Mouse (Mus musculus) hindbrain, postnatal 0 days (tissue): ENCODE measurements around the gene Atp1b2. TPM values are rescaled to one million over a fixed set of nuclear protein-coding genes. Genes with fewer than 3 reads are reported as not detected.

Experiments used
- ATAC-seq: fragments of 200-750 bp; cut with Nextera tagmentation; 2 replicates; pipeline ENCODE4 v1.8.0; 2017; ENCODE audit warnings: mild to moderate bottlenecking, moderate TSS enrichment, moderate library complexity
- DNase-seq: peaks from one replicate; pipeline ENCODE4 v3.0.0-alpha.2; 2015; ENCODE audit warnings: low spot score
- H3K27ac ChIP-seq: fragments of 300-500 bp; sonication (generic); 2 replicates; pipeline ENCODE4 v1.5.1; 2014; ENCODE audit warnings: mild to moderate bottlenecking
- H3K27me3 ChIP-seq: fragments of 300-500 bp; sonication (generic); 2 replicates; pipeline ENCODE4 v1.6.1; 2014; ENCODE audit warnings: low read length, mixed read lengths; ENCODE audit not compliant: insufficient read depth
- H3K36me3 ChIP-seq: fragments of 300-500 bp; sonication (generic); 2 replicates; pipeline ENCODE4 v1.6.1; 2014; ENCODE audit warnings: low read length, mixed read lengths; ENCODE audit not compliant: insufficient read depth
- H3K4me1 ChIP-seq: fragments of 300-500 bp; sonication (generic); 2 replicates; pipeline ENCODE4 v1.6.1; 2014; ENCODE audit warnings: antibody characterized with exemption, low read length, mixed read lengths; ENCODE audit not compliant: insufficient read depth
- H3K4me2 ChIP-seq: fragments of 300-500 bp; sonication (generic); 2 replicates; pipeline ENCODE4 v1.6.1; 2014; ENCODE audit warnings: low read depth, mild to moderate bottlenecking, low read length, moderate library complexity, mixed read lengths
- H3K4me3 ChIP-seq: fragments of 300-500 bp; sonication (generic); 2 replicates; pipeline ENCODE4 v1.5.1; 2014; ENCODE audit warnings: low read length
- H3K9ac ChIP-seq: fragments of 300-500 bp; sonication (generic); replicated peaks from 2 replicates; pipeline ENCODE4 v1.6.1; 2014; ENCODE audit warnings: mild to moderate bottlenecking, low read length, moderate library complexity, mixed read lengths
- H3K9me3 ChIP-seq: fragments of 300-500 bp; sonication (generic); 2 replicates; pipeline ENCODE4 v1.6.1; 2016; ENCODE audit warnings: low read length, mixed read lengths
- CTCF ChIP-seq: IDR thresholded peaks from 2 replicates; pipeline ENCODE4 v1.5.1; 2016; ENCODE audit warnings: antibody characterized with exemption, control low read depth, low read depth
- WGBS: fragments of 180-500 bp; shearing (Covaris S2); extraction: QIAGEN DNeasy Blood & Tissue Kit; methylation state at CpG from one replicate; pipeline ENCODE4 v1.1.7; 2014; 5-methylcytosine and 5-hydroxymethylcytosine counted together
- polyA plus RNA-seq: library from polyadenylated mRNA; unstranded; fragments of >200 nt; fragmentation: Nextera tagmentation; extraction: Ambion mirVana; gene quantifications from 2 replicates; pipeline ENCODE4 v1.2.1, GENCODE M21; 2015
- total RNA-seq: library from RNA; depleted of rRNA; stranded (reverse); fragments of >200 nt; gene quantifications from 2 replicates; pipeline ENCODE4 v1.2.3, GENCODE M21; 2014

Gene Atp1b2
- total and polyA plus RNA-seq, 2 experiments from 2014 or later, result 157 to 210 TPM

DNA sequence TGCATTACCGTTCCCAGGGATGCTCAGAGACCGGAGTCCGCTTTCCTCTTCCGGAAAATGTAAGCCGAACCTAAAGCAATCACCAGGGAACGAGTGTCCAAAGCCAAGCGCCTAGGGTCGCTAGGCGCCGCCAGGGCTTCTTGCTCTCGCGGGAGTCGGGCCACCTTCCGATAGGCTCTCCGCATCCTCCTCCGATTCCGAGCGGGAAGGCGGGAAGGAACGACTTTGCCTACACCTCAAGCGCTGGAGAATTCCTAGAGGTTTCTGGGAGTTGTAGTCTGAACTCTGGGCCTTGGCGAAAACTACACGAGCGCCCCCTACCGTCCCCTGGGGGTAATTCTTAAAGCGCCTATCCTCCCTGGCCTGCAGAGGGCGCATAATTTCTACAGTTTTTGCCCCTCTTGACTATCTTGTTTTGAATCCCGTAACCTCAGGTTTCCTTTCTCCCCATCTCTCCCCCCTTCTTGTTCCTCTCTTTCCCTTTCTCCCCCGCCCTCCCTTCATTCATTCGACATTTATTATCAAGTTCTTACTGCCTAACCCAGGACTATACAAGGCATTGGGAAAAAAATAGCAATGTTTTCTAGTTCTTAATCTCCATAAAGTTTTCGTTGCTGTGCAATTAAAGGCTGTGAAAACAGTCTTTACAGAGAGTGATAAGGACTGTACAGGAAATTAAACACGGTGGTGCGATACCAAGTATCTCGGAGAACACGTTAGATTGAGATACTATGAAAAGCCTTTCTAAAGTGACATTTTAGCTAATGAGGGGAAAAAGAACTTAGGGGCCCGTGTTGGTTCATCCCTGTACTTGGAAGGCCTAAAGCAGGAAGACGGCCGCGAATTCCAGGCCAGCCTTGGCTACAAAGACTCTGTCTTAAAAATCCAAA is 26.4 kb downstream of the Atp1b2 start:
- Histone ChIP-seq H3K4me3 (peak overlapping the region; percentile 80), H3K36me3 (no peaks in the 10 kb centered on the region), H3K4me1 (peaks cover 10% of the 10 kb centered on the region), H3K27ac (peak overlapping the region; percentile 96), H3K9me3 (no peaks in the 10 kb centered on the region), H3K9ac (peak overlapping the region; percentile 76), H3K27me3 (no peaks in the 10 kb centered on the region), H3K4me2 (peak overlapping the region; percentile 90)
- DNase-seq, result peak; percentile 98
- WGBS, result 2% methylated on average over 39 of the region's 39 CpGs
- TF ChIP-seq CTCF, result peak; percentile 100
- ATAC-seq, result peak; percentile 93

DNA sequence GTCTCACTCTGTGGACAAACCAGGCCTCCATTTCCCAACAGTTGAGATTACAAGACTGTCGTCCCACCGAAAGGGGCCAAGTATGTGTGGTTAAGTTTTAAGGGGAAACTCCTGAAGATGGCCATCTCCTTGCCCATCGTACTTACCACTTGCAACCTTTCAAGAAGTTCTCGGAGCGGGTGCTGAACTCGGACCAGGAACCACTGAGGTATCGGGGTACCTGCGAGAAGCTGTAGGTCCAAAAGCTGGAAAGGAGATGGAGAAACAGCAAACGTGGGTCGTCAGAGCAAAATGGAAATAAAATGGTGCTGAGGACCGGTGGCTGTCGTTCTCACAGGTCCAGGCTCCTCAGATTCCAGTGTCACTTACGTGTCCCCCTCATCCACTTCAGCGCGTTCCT is 27.4 kb downstream of the Atp1b2 start:
- H3K36me3 ChIP-seq, result no peaks in the 10 kb centered on the region
- DNase-seq (no peak), ATAC-seq (no peak)
- H3K4me1 ChIP-seq, result peaks cover 10% of the 10 kb centered on the region
- H3K27ac ChIP-seq, result peak overlapping the region; percentile 66; the same call in 1 of the 2 replicates
- TF ChIP-seq CTCF, result no peak
- 16% methylated on average over 15 of the region's 15 CpGs for WGBS
- H3K27me3 ChIP-seq, result no peaks in the 10 kb centered on the region
- H3K9ac ChIP-seq, result peak overlapping the region; percentile 68
- no peaks in the 10 kb centered on the region for H3K9me3 ChIP-seq
- H3K4me3 ChIP-seq, result peak overlapping the region; percentile 80
- H3K4me2 ChIP-seq, result peak overlapping the region; percentile 90

DNA sequence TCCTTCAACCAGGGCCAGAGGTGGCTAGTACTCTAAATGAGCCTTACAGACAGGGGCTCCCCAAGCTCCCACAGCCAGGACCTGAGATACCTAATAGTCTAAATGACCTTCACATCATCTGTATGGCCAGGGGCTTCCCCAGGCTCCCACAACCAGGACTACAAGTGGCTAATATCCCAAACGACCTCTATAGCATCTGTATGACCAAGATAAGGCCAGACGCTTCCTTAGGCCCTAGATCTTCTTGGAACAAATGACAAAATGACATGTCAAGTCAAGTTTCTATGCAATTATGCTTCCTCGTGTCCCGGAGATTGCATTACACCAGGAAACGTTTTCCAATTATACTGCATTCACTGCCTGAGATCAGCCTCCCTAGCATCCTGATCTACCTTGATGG is 29.4 kb downstream of the Atp1b2 start:
- 75% methylated on average over 5 of the region's 5 CpGs for WGBS
- TF ChIP-seq CTCF, result no peak
- Histone ChIP-seq H3K4me3 (no peak overlapping the region), H3K27me3 (no peaks in the 10 kb centered on the region), H3K27ac (no peak overlapping the region), H3K4me2 (no peak overlapping the region), H3K9me3 (no peaks in the 10 kb centered on the region), H3K36me3 (0 out of 2 replicates have a peak, but pooled peaks cover 7% of the 10 kb centered on the region), H3K9ac (no peak overlapping the region), H3K4me1 (peaks cover 10% of the 10 kb centered on the region)
- DNase-seq, result no peak
- no peak for ATAC-seq

- DNase-seq (peak; percentile 55), ATAC-seq (no peak)
- H3K27ac ChIP-seq, result no peak overlapping the region
- no peak overlapping the region for H3K4me3 ChIP-seq
- H3K4me2 ChIP-seq, result no peak overlapping the region
- TF ChIP-seq CTCF, result peak; percentile 69
- peaks cover 10% of the 10 kb centered on the region for H3K4me1 ChIP-seq
- WGBS, result 55% methylated on average over 3 of the region's 3 CpGs
- H3K36me3 ChIP-seq, result 0 out of 2 replicates have a peak, but pooled peaks cover 12% of the 10 kb centered on the region
- no peaks in the 10 kb centered on the region for H3K27me3 ChIP-seq
- no peak overlapping the region for H3K9ac ChIP-seq
- no peaks in the 10 kb centered on the region for H3K9me3 ChIP-seq
Measured at GRCm38 (mm10) chr11:69575220-69575619, 30.5 kb downstream of the Atp1b2 start.

GRCm38 (mm10) chr11:69565131-69565530 is 40.6 kb downstream of the Atp1b2 start:
- DNase-seq, result no peak

GRCm38 (mm10) chr11:69564391-69564790 is 41.4 kb downstream of the Atp1b2 start:
- peaks cover 14% of the 10 kb centered on the region; the same call in 1 of the 2 replicates for H3K4me1 ChIP-seq
- no peak overlapping the region for H3K9ac ChIP-seq
- ATAC-seq (no peak), DNase-seq (no peak)
- H3K4me2 ChIP-seq, result no peak overlapping the region
- 27% methylated on average over 3 of the region's 3 CpGs for WGBS
- no peaks in the 10 kb centered on the region; the same call in 1 of the 2 replicates for H3K36me3 ChIP-seq
- no peak overlapping the region for H3K4me3 ChIP-seq
- H3K27ac ChIP-seq, result no peak overlapping the region
- no peak for TF ChIP-seq CTCF
- no peaks in the 10 kb centered on the region for H3K27me3 ChIP-seq
- H3K9me3 ChIP-seq, result no peaks in the 10 kb centered on the region

More at GRCm38 (mm10) chr11:69565131-69565530, 40.6 kb downstream of the Atp1b2 start:
- H3K27me3 ChIP-seq, result no peaks in the 10 kb centered on the region
- ATAC-seq, result no peak
- H3K4me2 ChIP-seq, result no peak overlapping the region
- no peak overlapping the region for H3K27ac ChIP-seq
- no peak for TF ChIP-seq CTCF
- H3K36me3 ChIP-seq, result peaks cover 6% of the 10 kb centered on the region; the same call in 1 of the 2 replicates
- H3K4me3 ChIP-seq, result no peak overlapping the region
- peaks cover 13% of the 10 kb centered on the region; the same call in 1 of the 2 replicates for H3K4me1 ChIP-seq
- no peaks in the 10 kb centered on the region for H3K9me3 ChIP-seq
- no peak overlapping the region for H3K9ac ChIP-seq
- WGBS, result 77% methylated on average over 8 of the region's 8 CpGs
